Mouse (Mus musculus): Measurements from ENCODE around the gene Prss29.

Prss29 gene

GRCm38 (mm10) chr17:25345462-25345861, 27.0 kb downstream of the Prss29 start, which contains the start of gene Tpsab1:
Gene Tpsab1 (minus strand): TSS chr17:25345562.
- DNase-seq (ENCODE audit: low spot score): no peak

- no peak for DNase-seq (ENCODE audit: low spot score)
Observed at GRCm38 (mm10) chr17:25361291-25361690, 42.8 kb downstream of the Prss29 start.

- peak; percentile 35 for DNase-seq (ENCODE audit: low spot score)
Observed at GRCm38 (mm10) chr17:25363726-25364125, 45.3 kb downstream of the Prss29 start.

GRCm38 (mm10) chr17:25366005-25366404, 47.6 kb downstream of the Prss29 start, which contains the start of gene Tpsb2:
Gene Tpsb2 (plus strand): TSS chr17:25366305.
- no peak for DNase-seq (ENCODE audit: low spot score)

GRCm38 (mm10) chr17:25368973-25369372, 50.5 kb downstream of the Prss29 start, which contains the start of gene Tpsg1:
Gene Tpsg1 (plus strand): TSS chr17:25369273.
- DNase-seq (ENCODE audit: low spot score): no peak
